Comparison of ENCODE assay signal across 14 mouse cellular contexts in the genomic region with DNA sequence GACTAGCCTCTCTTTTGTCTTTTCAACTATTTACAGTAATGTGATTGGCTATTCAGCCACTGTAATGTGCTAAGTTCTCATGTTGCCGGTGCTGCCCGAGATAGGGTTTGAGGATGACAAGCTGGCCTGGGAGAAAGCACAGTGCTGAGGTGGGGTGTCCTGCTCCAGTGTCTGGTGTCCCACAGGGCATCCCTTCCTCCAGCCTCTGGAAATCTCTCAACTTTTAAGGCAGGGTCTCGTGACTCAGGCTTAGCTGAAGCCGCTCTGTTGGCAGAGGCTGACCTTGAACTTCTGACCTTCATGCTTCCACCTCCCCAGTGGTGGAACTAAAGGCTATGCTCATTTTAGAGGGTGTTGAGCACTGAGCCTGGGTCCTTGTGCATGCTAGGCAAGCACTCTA.
"Had no signal": no experiment of that assay in that cellular context is flagged by ENCODE, and none has a peak within 500 bp of the region (broad histone marks: within the 10 kb centered on the region; RNA-seq: fewer than 3 reads in every experiment).

No protein-coding gene starts in this region.

- H3K9me3 ChIP-seq: limb, embryonic 13.5 days; liver, embryonic 15.5 days; midbrain, embryonic 10.5 days; neural tube, embryonic 15.5 days had no signal

- H3K9ac ChIP-seq: limb, embryonic 13.5 days; liver, embryonic 15.5 days; lung, embryonic 14.5 days; neural tube, embryonic 15.5 days had no signal

- H3K4me1 ChIP-seq: limb, embryonic 13.5 days; midbrain, embryonic 10.5 days had no signal

- H3K27ac ChIP-seq: layer of hippocampus, adult 2 months; limb, embryonic 13.5 days; liver, embryonic 15.5 days; midbrain, embryonic 10.5 days; neural tube, embryonic 15.5 days; stomach, postnatal 0 days had no signal

- H3K4me2 ChIP-seq: limb, embryonic 13.5 days; liver, embryonic 15.5 days; lung, embryonic 14.5 days; neural tube, embryonic 15.5 days had no signal

- DNase-seq: lung, embryonic 14.5 days; lung, postnatal 10 days; lung, postnatal 4 days; midbrain, embryonic 14.5 days; right cerebral cortex, adult 18-20 months; right cerebral cortex, postnatal 25 days; thymus, postnatal 14 days had no signal

- H3K36me3 ChIP-seq: liver, embryonic 15.5 days had no signal

- H3K4me3 ChIP-seq: layer of hippocampus, adult 2 months; limb, embryonic 13.5 days; liver, embryonic 15.5 days; midbrain, embryonic 10.5 days; myocyte; neural tube, embryonic 15.5 days had no signal

- H3K27me3 ChIP-seq: limb, embryonic 13.5 days; liver, embryonic 15.5 days; neural tube, embryonic 15.5 days had no signal
